Mouse (Mus musculus) liver, embryonic 11.5 days (tissue): ENCODE results near the gene Fads3. TPM values are rescaled to one million over a fixed set of nuclear protein-coding genes. Genes with fewer than 3 reads are reported as not detected.

Experiments used
- ATAC-seq: fragments of 200-750 bp; cut with Nextera tagmentation; replicated peaks from 2 replicates; pipeline ENCODE4 v1.8.0; 2017; ENCODE audit warnings: moderate number of reproducible peaks, mild to moderate bottlenecking, moderate TSS enrichment, moderate library complexity; ENCODE audit not compliant: low FRiP score
- DNase-seq: peaks from one replicate; pipeline ENCODE4 v3.0.0-alpha.2; 2017; ENCODE audit warnings: low spot score
- H3K27ac ChIP-seq: fragments of 300-500 bp; sonication (generic); 2 replicates; pipeline ENCODE4 v1.5.1; 2014; ENCODE audit warnings: mild to moderate bottlenecking, low read depth, low read length, control low read depth
- H3K27me3 ChIP-seq: fragments of 300-500 bp; sonication (generic); replicated peaks from 2 replicates; pipeline ENCODE4 v1.6.1; 2014; ENCODE audit warnings: low read length, mixed read lengths; ENCODE audit not compliant: control insufficient read depth, insufficient read depth
- H3K36me3 ChIP-seq: fragments of 300-500 bp; sonication (generic); 2 replicates; pipeline ENCODE4 v1.6.1; 2014; ENCODE audit warnings: mild to moderate bottlenecking, low read length, moderate library complexity, mixed read lengths; ENCODE audit not compliant: control insufficient read depth, insufficient read depth
- H3K4me1 ChIP-seq: fragments of 300-500 bp; sonication (generic); replicated peaks from 2 replicates; pipeline ENCODE4 v1.6.1; 2014; ENCODE audit warnings: low read length, mixed read lengths; ENCODE audit not compliant: control insufficient read depth, insufficient read depth
- H3K4me2 ChIP-seq: fragments of 300-500 bp; sonication (generic); 2 replicates; pipeline ENCODE4 v1.6.1; 2014; ENCODE audit warnings: mild to moderate bottlenecking, control low read depth, moderate library complexity
- H3K4me3 ChIP-seq: fragments of 300-500 bp; sonication (generic); 2 replicates; pipeline ENCODE4 v1.5.1; 2014; ENCODE audit warnings: low read depth, low read length, control low read depth
- H3K9ac ChIP-seq: fragments of 300-500 bp; sonication (generic); 2 replicates; pipeline ENCODE4 v1.6.1; 2014; ENCODE audit warnings: low read depth, low read length, control low read depth
- H3K9me3 ChIP-seq: fragments of 300-500 bp; sonication (generic); 2 replicates; pipeline ENCODE4 v1.6.1; 2016; ENCODE audit warnings: low read length, inconsistent platforms, mixed read lengths; ENCODE audit not compliant: control insufficient read depth
- WGBS: fragments of 180-500 bp; shearing (Covaris S2); extraction: QIAGEN DNeasy Blood & Tissue Kit; methylation state at CpG from one replicate; pipeline ENCODE4 v1.1.7; 2014; 5-methylcytosine and 5-hydroxymethylcytosine counted together
- polyA plus RNA-seq: library from polyadenylated mRNA; unstranded; fragments of >200 nt; fragmentation: Nextera tagmentation; extraction: Ambion mirVana; gene quantifications from 2 replicates; pipeline ENCODE4 v1.2.1, GENCODE M21; 2014

Fads3 gene
- polyA plus RNA-seq, 1 experiment from 2014 or later, result 7.2 TPM

DNA sequence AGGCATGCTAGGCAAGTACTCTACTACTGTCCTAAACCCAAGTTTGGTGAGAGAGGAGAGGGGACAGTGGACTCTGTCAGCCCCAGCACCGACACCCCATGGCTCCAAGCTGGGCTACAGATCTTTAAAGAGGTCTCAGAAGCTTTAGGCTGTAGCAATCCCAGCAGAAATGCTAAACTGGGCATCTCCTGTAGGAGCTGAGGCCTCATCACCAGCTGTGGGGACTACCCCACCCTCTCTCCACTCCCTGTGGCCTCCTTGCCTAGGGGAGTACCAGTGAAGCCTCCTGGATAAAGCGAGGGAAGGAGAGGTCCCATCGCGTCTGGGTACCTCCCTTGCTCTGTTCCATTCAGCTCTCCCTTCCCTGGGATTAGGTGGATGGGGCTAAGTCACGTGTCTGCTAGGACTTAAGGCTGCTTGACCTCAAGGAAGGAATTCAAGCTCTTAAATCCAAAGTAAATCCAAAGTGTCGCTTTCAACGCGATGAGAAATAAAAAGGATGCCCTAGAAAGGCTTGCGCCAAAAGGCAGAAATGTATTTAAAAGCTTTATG, 17.6 kb downstream of the Fads3 start:
- Histone ChIP-seq H3K4me2 (no peak overlapping the region), H3K9me3 (no peaks in the 10 kb centered on the region), H3K9ac (no peak overlapping the region), H3K4me1 (peaks cover 29% of the 10 kb centered on the region), H3K36me3 (peaks cover 15% of the 10 kb centered on the region), H3K4me3 (no peak overlapping the region), H3K27ac (no peak overlapping the region), H3K27me3 (no peaks in the 10 kb centered on the region)
- DNase-seq (no peak), ATAC-seq (no peak)
- 68% methylated on average over 9 of the region's 9 CpGs for WGBS

DNA sequence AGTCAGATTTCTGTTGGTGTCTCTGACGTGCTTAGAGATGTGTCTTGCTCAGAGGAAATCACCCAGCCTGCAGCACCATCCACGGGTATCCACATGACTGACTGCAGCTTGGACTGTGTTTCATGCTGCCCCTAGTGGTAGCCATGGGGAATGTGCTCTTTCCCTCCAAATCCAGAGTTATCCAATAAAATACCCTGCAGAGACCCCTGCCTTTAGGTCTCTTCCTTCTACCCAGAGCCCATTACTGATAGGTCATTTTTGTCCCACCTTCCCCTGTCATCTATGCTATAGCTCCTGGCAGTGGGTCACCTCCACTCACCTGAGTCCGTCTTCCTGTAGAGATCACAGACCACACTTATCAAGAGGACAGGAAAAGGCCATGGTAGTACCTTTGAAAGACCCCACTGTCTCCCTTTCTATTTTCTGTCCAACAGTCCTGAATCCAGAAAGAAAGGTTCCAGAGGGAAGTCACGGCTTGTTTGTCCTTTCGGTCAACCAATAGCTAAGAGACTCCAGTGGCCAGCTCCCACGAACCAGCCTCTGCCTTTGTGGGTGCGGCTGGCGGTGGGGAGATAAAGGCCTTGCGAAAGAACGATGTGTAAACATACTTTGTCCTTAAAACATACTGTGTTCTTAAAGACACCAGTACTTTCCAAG, 18.7 kb downstream of the Fads3 start:
- Histone ChIP-seq H3K36me3 (peaks cover 17% of the 10 kb centered on the region), H3K9ac (no peak overlapping the region), H3K27ac (peak overlapping the region; percentile 72), H3K9me3 (no peaks in the 10 kb centered on the region), H3K4me2 (peak overlapping the region; percentile 61), H3K27me3 (no peaks in the 10 kb centered on the region), H3K4me1 (peaks cover 36% of the 10 kb centered on the region), H3K4me3 (peak overlapping the region; percentile 16; the same call in 1 of the 2 replicates)
- 17% methylated on average over 10 of the region's 10 CpGs for WGBS
- ATAC-seq (peak; percentile 68), DNase-seq (peak; percentile 57)

DNA sequence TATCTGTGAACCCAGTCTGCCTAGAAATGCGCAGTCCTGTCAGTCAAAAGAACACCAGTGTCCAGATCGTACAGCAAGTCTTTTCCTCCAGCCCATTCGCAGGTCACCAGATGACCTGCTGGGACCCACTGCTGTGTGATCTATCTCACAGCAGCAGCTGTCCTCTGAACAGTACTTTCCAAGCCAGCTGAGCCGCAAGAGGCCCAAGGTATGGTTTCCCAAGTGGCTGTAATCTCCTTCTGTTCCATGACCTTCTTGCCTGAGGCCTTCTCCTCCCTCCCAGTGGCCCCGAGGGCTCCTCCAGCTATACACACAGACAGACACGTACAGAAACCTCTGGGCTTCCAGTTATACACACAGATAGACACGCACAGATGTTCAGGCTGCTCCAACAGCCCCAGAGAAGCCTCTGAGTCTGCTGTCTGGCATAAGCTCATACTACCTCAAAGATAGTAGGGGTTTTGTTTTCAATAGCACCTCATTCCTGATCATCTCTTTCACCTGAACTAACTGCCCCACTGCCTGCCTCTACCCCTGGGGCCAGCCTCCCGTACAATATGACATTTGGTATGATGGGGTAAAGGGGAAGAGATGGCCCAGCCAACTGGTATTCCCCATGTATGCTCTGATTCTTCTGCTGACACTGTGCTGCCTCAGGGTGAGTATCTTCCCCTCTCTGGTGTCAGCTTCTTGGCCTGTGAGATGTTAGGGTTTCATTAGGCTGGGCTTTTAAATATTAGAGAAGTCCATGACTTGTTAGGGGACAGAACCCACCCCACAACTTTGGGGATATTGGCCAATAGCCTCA, 19.6 kb downstream of the Fads3 start:
- no peaks in the 10 kb centered on the region for H3K27me3 ChIP-seq
- H3K4me3 ChIP-seq, result no peak overlapping the region
- peak overlapping the region; percentile 26; the same call in 1 of the 2 replicates for H3K9ac ChIP-seq
- H3K9me3 ChIP-seq, result no peaks in the 10 kb centered on the region
- H3K4me1 ChIP-seq, result peaks cover 45% of the 10 kb centered on the region
- no peak for DNase-seq
- H3K4me2 ChIP-seq, result peak overlapping the region; percentile 61
- H3K27ac ChIP-seq, result peak overlapping the region; percentile 72
- 32% methylated on average over 8 of the region's 8 CpGs for WGBS
- ATAC-seq, result peak; percentile 52
- peaks cover 25% of the 10 kb centered on the region for H3K36me3 ChIP-seq

DNA sequence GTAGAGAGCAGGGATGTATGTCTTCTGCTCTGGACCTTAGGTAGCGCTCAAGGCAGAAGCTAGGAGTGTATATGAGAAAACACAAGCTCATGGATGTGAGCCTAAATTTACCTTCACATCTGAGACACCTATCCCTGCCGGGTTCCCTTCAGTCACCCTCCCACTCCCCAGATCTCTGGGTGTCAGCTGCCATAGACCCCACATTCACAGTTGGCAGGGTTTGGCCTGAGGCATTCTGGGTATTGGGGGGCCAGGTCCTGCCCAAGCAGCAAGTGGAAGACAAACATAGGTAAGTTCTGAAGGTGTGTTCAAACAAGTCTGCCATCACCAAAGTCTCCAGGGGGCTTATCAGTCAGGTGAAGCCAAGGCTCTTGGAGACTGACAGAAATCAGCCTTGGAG, 20.3 kb downstream of the Fads3 start:
- 94% methylated on average over 2 of the region's 2 CpGs for WGBS
- peak overlapping the region; percentile 15 for H3K27ac ChIP-seq
- peaks cover 52% of the 10 kb centered on the region for H3K4me1 ChIP-seq
- H3K27me3 ChIP-seq, result no peaks in the 10 kb centered on the region
- no peak overlapping the region for H3K4me2 ChIP-seq
- ATAC-seq, result no peak
- no peaks in the 10 kb centered on the region for H3K9me3 ChIP-seq
- no peak overlapping the region for H3K4me3 ChIP-seq
- H3K36me3 ChIP-seq, result peaks cover 26% of the 10 kb centered on the region
- no peak for DNase-seq
- no peak overlapping the region for H3K9ac ChIP-seq

DNA sequence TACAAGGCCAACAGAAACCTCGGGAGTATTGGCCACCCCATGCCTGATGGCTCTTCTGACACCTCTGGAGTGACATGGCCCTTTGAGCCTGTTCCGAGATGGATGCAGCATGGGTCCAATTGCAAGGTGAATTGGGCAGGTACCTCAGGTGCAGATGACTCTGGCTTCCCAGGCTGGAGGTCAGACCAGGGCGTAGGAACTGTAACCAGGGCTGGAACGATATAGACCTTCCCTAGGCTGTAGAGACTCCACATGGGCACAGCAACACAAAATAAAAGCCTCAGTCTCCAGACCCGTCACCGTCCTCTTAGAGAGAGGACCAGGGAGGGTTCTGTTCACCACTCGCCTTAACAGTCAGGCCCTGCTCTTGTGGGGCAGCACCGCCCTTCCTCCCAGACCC, 20.9 kb downstream of the Fads3 start:
- no peak overlapping the region for H3K4me2 ChIP-seq
- ATAC-seq (no peak), DNase-seq (no peak)
- peaks cover 30% of the 10 kb centered on the region for H3K36me3 ChIP-seq
- H3K27ac ChIP-seq, result no peak overlapping the region
- 85% methylated on average over 8 of the region's 8 CpGs for WGBS
- no peaks in the 10 kb centered on the region for H3K27me3 ChIP-seq
- no peak overlapping the region for H3K4me3 ChIP-seq
- H3K9ac ChIP-seq, result 0 out of 2 replicates have a peak overlapping the region, but pooled peaks have one; percentile 1
- peaks cover 54% of the 10 kb centered on the region for H3K4me1 ChIP-seq
- no peaks in the 10 kb centered on the region for H3K9me3 ChIP-seq

DNA sequence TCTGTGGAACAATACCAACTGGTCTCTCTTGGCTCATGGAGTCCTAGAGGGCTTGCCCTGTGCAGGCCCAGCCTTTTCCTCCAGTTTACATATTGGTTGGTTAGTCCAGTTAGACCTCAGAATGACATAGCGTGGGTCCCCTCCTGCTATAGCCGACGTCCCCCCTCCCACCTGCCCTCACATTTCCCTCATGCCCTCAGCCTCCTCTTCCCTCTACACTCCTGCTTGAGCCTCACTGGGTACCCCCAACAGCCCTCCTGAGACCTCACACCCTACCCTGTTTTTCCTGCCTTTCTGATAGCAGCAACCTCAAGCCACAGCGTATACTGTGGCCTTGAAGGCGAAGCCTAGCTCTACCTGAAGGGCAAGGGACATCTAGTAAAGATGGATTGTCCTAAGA, 21.5 kb downstream of the Fads3 start:
- Histone ChIP-seq H3K36me3 (peaks cover 36% of the 10 kb centered on the region), H3K4me2 (no peak overlapping the region), H3K9ac (no peak overlapping the region), H3K27ac (no peak overlapping the region), H3K27me3 (no peaks in the 10 kb centered on the region), H3K4me1 (peaks cover 52% of the 10 kb centered on the region), H3K4me3 (no peak overlapping the region), H3K9me3 (no peaks in the 10 kb centered on the region)
- DNase-seq (no peak), ATAC-seq (no peak)
- WGBS, result 87% methylated on average over 5 of the region's 5 CpGs

DNA sequence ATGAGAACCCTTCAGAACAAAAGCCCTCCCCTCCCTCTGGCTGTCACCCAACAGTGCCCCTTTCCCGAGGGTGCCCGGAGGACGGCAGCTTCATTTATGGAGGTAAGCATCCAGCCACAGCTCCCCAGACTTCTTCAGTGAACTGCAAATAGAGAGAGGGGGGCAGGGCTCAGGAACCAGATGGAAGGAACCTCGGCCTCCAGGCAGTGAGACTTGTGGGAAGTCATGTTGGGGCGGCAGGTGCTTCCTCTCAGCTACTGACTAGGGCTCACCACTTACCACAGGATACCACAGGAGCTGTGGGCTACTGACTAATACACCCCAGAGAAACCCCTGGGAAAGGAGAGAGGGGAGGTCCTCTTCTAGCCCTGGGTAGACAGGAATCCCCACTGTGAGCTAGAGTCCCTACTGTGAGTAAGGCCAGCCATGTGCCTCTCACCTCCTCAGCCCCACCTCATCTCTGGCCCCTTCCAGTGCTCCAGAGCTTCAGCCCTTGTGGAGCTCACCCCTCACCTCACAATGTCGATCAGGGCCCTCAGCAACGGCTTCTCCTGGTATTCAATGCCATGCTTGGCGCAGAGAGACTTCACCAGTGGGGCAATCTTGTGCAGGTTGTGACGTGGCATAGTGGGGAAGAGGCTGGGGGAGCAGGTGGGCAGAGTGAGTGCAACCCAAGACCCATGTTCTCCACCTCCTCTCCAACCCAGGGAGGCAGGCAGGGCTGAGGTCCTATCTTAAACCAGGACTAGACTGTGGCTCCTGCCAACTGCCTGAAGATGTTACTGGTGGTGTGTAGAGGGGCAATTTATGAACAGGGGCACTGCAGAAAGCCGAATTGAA, 23.0 kb downstream of the Fads3 start:
- H3K9me3 ChIP-seq, result no peaks in the 10 kb centered on the region
- no peak overlapping the region for H3K4me3 ChIP-seq
- no peaks in the 10 kb centered on the region for H3K27me3 ChIP-seq
- H3K4me1 ChIP-seq, result peaks cover 50% of the 10 kb centered on the region
- H3K9ac ChIP-seq, result no peak overlapping the region
- H3K4me2 ChIP-seq, result no peak overlapping the region
- peak overlapping the region; percentile 22; the same call in 1 of the 2 replicates for H3K27ac ChIP-seq
- whole genome bisulfite sequencing, result 73% methylated on average over 10 of the region's 10 CpGs
- DNase-seq (no peak), ATAC-seq (no peak)
- peaks cover 42% of the 10 kb centered on the region for H3K36me3 ChIP-seq

DNA sequence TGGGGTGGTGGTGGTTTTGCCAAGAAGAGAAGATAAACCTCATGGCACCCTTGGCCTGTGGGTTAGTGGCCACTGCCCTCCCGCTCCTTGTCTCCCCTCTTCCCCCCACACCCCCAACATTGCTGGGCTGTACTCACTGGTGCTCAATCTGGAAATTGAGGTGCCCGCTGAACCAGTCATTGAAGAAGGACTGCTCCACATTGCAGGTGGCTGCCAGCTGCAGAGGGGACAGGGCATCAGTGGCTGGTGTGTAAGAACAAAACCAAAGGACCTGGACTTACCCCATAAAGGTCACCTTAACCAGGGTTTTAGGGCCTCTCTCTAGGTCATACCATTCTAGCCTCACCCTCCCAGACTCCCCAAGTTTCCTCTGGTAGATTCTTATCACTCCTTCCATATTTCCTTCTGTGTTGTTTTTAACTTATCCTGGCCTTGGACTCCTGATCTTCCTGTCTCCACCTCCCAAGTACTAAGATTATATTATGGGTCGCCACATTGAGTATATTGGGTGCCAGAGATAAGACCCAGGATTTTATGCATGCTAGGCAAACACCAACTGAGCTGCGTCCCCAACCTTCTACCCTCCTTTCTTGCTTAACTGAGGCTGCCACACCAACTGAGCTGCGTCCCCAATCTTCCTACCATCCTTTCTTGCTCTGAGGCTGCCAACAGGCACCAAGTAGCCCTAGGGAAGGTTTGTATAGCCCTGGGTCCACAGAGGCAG, 24.3 kb downstream of the Fads3 start:
- Histone ChIP-seq H3K9ac (no peak overlapping the region), H3K4me3 (no peak overlapping the region), H3K4me1 (peaks cover 40% of the 10 kb centered on the region), H3K36me3 (peaks cover 52% of the 10 kb centered on the region), H3K9me3 (no peaks in the 10 kb centered on the region), H3K27ac (0 out of 2 replicates have a peak overlapping the region, but pooled peaks have one; percentile 34), H3K27me3 (no peaks in the 10 kb centered on the region), H3K4me2 (no peak overlapping the region)
- ATAC-seq (peak; percentile 19; the same call in 1 of the 2 replicates), DNase-seq (no peak)
- 66% methylated on average over 5 of the region's 5 CpGs for WGBS
